29 mouse cellular contexts compared by ENCODE assay signal in genomic region chr12:109892834-109893233, GRCm38 (mm10).
DNase-seq lines count a peak whose midpoint lies in the region; ATAC-seq and TF ChIP-seq lines count a peak whose summit lies in the region.
"Had no signal": no experiment of that assay in that cellular context is flagged by ENCODE, and none has a peak within 500 bp of the region (broad histone marks: within the 10 kb centered on the region; RNA-seq: fewer than 3 reads in every experiment).

No protein-coding gene starts in this region.

- H3K4me1 ChIP-seq in hindbrain, postnatal 0 days (ENCODE audit: insufficient read depth, low read length), result no peaks in the 10 kb centered on the region
- H3K4me1 ChIP-seq in hindbrain, embryonic 11.5 days (replicated peaks; ENCODE audit: control insufficient read depth, insufficient read depth, low read length), result no peaks in the 10 kb centered on the region
- no peaks in the 10 kb centered on the region; the same call in 1 of the 2 replicates for H3K4me1 ChIP-seq in testis, adult 2 months (ENCODE audit: control insufficient read depth, insufficient read depth, low read length)
- H3K4me1 ChIP-seq in forebrain, embryonic 16.5 days (replicated peaks; ENCODE audit: control insufficient read depth, insufficient read depth, low read length), result 0 out of 2 replicates have a peak, but pooled peaks cover 2% of the 10 kb centered on the region
- H3K4me1 ChIP-seq: embryonic facial prominence, embryonic 12.5 days; heart, embryonic 12.5 days; heart, embryonic 15.5 days; hindbrain, embryonic 13.5 days had no signal

- DNase-seq in hindbrain, postnatal 0 days (ENCODE audit: low spot score), result no peak
- no peak for DNase-seq in hindbrain, embryonic 11.5 days (ENCODE audit: low spot score)
- DNase-seq in testis, postnatal 10 days (ENCODE audit: low spot score), result no peak
- DNase-seq in right cerebral cortex, postnatal 25 days, result no peak
- DNase-seq: adrenal gland, postnatal 10 days; adrenal gland, postnatal 36 days; B cell, adult 2 months; cerebellum, adult 18-20 months; cerebellum, adult 9-10 months; cerebellum, postnatal 14 days; gastrocnemius, postnatal 10 days; gastrocnemius, postnatal 36 days; heart, adult 18-20 months; heart, postnatal 10 days; heart, postnatal 4 days had no signal

- H3K4me2 ChIP-seq in hindbrain, postnatal 0 days (ENCODE audit: low read depth, low read length), result no peak overlapping the region
- H3K4me2 ChIP-seq in hindbrain, embryonic 11.5 days (replicated peaks; ENCODE audit: low read depth, low read length), result no peak overlapping the region
- no peak overlapping the region for H3K4me2 ChIP-seq in forebrain, embryonic 16.5 days (ENCODE audit: low read length)
- H3K4me2 ChIP-seq: embryonic facial prominence, embryonic 12.5 days; embryonic facial prominence, embryonic 15.5 days; forebrain, embryonic 15.5 days; heart, embryonic 12.5 days; heart, embryonic 15.5 days; hindbrain, embryonic 13.5 days had no signal

- no peaks in the 10 kb centered on the region for H3K27me3 ChIP-seq in hindbrain, postnatal 0 days (ENCODE audit: insufficient read depth, low read length)
- no peaks in the 10 kb centered on the region for H3K27me3 ChIP-seq in hindbrain, embryonic 11.5 days (ENCODE audit: control insufficient read depth, insufficient read depth, low read length)
- H3K27me3 ChIP-seq in testis, adult 2 months (ENCODE audit: control insufficient read depth, insufficient read depth, low read length), result no peaks in the 10 kb centered on the region
- no peaks in the 10 kb centered on the region for H3K27me3 ChIP-seq in forebrain, embryonic 16.5 days (replicated peaks; ENCODE audit: control insufficient read depth, insufficient read depth, low read length)
- H3K27me3 ChIP-seq: CH12.LX; embryonic facial prominence, embryonic 12.5 days; embryonic facial prominence, embryonic 15.5 days; forebrain, embryonic 15.5 days; heart, embryonic 12.5 days; heart, embryonic 15.5 days; hindbrain, embryonic 13.5 days had no signal

- no peak for TF ChIP-seq POLR2A in testis, adult 2 months (IDR thresholded peaks at IDR 0.05; ENCODE audit: control insufficient read depth, low read depth, low read length)

- H3K4me3 ChIP-seq in hindbrain, postnatal 0 days (ENCODE audit: low read length), result no peak overlapping the region
- no peak overlapping the region for H3K4me3 ChIP-seq in hindbrain, embryonic 11.5 days (ENCODE audit: low read depth, low read length)
- peak overlapping the region; percentile 77 for H3K4me3 ChIP-seq in testis, adult 2 months (ENCODE audit: control insufficient read depth, low read depth, low read length)
- H3K4me3 ChIP-seq in forebrain, embryonic 16.5 days (replicated peaks; ENCODE audit: low read length), result no peak overlapping the region
- H3K4me3 ChIP-seq: embryonic facial prominence, embryonic 12.5 days; embryonic facial prominence, embryonic 15.5 days; forebrain, embryonic 15.5 days; heart, embryonic 12.5 days; heart, embryonic 15.5 days; hindbrain, embryonic 13.5 days had no signal

- no peak overlapping the region for H3K27ac ChIP-seq in hindbrain, postnatal 0 days
- no peak overlapping the region for H3K27ac ChIP-seq in hindbrain, embryonic 11.5 days (ENCODE audit: low read depth, low read length)
- no peak overlapping the region for H3K27ac ChIP-seq in testis, adult 2 months (ENCODE audit: control insufficient read depth, insufficient read depth, low read depth, low read length)
- H3K27ac ChIP-seq in forebrain, embryonic 16.5 days (ENCODE audit: low read length), result no peak overlapping the region
- H3K27ac ChIP-seq: embryonic facial prominence, embryonic 12.5 days; embryonic facial prominence, embryonic 15.5 days; forebrain, embryonic 15.5 days; heart, embryonic 15.5 days; hindbrain, embryonic 13.5 days had no signal

- TF ChIP-seq CTCF in hindbrain, postnatal 0 days (IDR thresholded peaks at IDR 0.05; ENCODE audit: low read depth), result 0 out of 2 replicates have a peak, but pooled peaks have one; percentile 5
- TF ChIP-seq CTCF in testis, adult 2 months (IDR thresholded peaks at IDR 0.05; ENCODE audit: control insufficient read depth, insufficient read depth, insufficient replicate concordance, low read depth, low read length), result no peak

- H3K9ac ChIP-seq in hindbrain, postnatal 0 days (replicated peaks; ENCODE audit: low read length), result no peak overlapping the region
- no peak overlapping the region for H3K9ac ChIP-seq in hindbrain, embryonic 11.5 days (ENCODE audit: low read depth, low read length)
- no peak overlapping the region for H3K9ac ChIP-seq in forebrain, embryonic 16.5 days (replicated peaks; ENCODE audit: low read depth, low read length)
- H3K9ac ChIP-seq: embryonic facial prominence, embryonic 12.5 days; embryonic facial prominence, embryonic 15.5 days; forebrain, embryonic 15.5 days; heart, embryonic 12.5 days; heart, embryonic 15.5 days; hindbrain, embryonic 13.5 days had no signal

- H3K9me3 ChIP-seq in hindbrain, postnatal 0 days (ENCODE audit: low read length), result no peaks in the 10 kb centered on the region
- no peaks in the 10 kb centered on the region for H3K9me3 ChIP-seq in hindbrain, embryonic 11.5 days (ENCODE audit: control insufficient read depth, low read length)
- H3K9me3 ChIP-seq in forebrain, embryonic 16.5 days (ENCODE audit: control insufficient read depth, low read length), result no peaks in the 10 kb centered on the region
- H3K9me3 ChIP-seq: embryonic facial prominence, embryonic 12.5 days; embryonic facial prominence, embryonic 15.5 days; forebrain, embryonic 15.5 days; heart, embryonic 12.5 days; heart, embryonic 15.5 days; hindbrain, embryonic 13.5 days had no signal

- H3K36me3 ChIP-seq in hindbrain, postnatal 0 days (ENCODE audit: insufficient read depth, low read length), result no peaks in the 10 kb centered on the region
- H3K36me3 ChIP-seq in hindbrain, embryonic 11.5 days (ENCODE audit: control insufficient read depth, insufficient read depth, low read length), result no peaks in the 10 kb centered on the region
- no peaks in the 10 kb centered on the region for H3K36me3 ChIP-seq in testis, adult 2 months (ENCODE audit: control insufficient read depth, insufficient read depth, low read length)
- H3K36me3 ChIP-seq in forebrain, embryonic 16.5 days (ENCODE audit: control insufficient read depth, insufficient read depth), result no peaks in the 10 kb centered on the region
- H3K36me3 ChIP-seq: embryonic facial prominence, embryonic 12.5 days; embryonic facial prominence, embryonic 15.5 days; forebrain, embryonic 15.5 days; G1E; heart, embryonic 12.5 days; heart, embryonic 15.5 days; hindbrain, embryonic 13.5 days had no signal

- ATAC-seq in hindbrain, postnatal 0 days, result no peak
- no peak for ATAC-seq in hindbrain, embryonic 11.5 days (ENCODE audit: low FRiP score)
- ATAC-seq in megakaryocyte progenitor cell, adult 5-6 weeks (replicated peaks; ENCODE audit: poor library complexity), result peak; percentile 73
- ATAC-seq in forebrain, embryonic 16.5 days, result no peak
- ATAC-seq: forebrain, embryonic 15.5 days; hindbrain, embryonic 16.5 days; inflammation-experienced regulatory T-cells, adult 6 months; Patski had no signal
